Mouse (Mus musculus) ES-E14 (cell line): ENCODE data around the gene A830031A19Rik.

ENCODE experiments used
- CHD2 ChIP-seq: IDR thresholded peaks from 2 replicates; pipeline ENCODE4 v1.6.1; 2014; ENCODE audit warnings: mild to moderate bottlenecking, low read depth, low read length, inconsistent platforms
- HCFC1 ChIP-seq: IDR thresholded peaks from 2 replicates; pipeline ENCODE4 v1.6.1; 2012; ENCODE audit warnings: low read length, inconsistent platforms, borderline replicate concordance; ENCODE audit not compliant: insufficient read depth
- MAFK ChIP-seq: IDR thresholded peaks from 2 replicates; pipeline ENCODE4 v1.6.1; 2014; ENCODE audit warnings: mild to moderate bottlenecking, low read depth, low read length, inconsistent platforms; ENCODE audit not compliant: insufficient read depth
- ZC3H11A ChIP-seq: IDR thresholded peaks from 2 replicates; pipeline ENCODE4 v1.6.1; 2012; ENCODE audit warnings: low read depth, mild to moderate bottlenecking, inconsistent platforms, low read length, borderline replicate concordance
- ZNF384 ChIP-seq: IDR thresholded peaks from 2 replicates; pipeline ENCODE4 v1.6.1; 2012; ENCODE audit warnings: low read depth, low read length, inconsistent platforms

DNA sequence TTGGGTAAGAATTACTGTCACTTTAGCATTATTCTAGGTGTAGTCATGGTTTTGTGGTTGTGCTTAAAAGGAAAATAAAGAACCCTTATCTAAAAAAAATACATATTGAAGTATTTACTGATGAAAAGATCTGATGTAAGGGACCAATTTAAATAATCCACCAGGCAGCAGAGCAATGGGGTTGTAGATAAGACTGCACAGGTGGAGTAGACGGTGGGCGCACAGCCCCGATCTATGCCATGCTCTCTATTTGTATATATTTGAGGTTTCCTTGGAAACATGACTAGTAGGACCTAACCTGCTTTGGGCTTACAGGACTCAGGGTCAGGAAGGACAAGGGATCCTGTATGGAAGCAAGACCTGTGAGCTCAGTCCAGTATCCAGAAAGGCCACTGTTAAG lies 34.5 kb upstream of the A830031A19Rik start:
- TF ChIP-seq ZC3H11A (no peak), ZNF384 (no peak), MAFK (no peak), CHD2 (no peak), HCFC1 (no peak)
